Mouse (Mus musculus): ENCODE results near the gene Maml2.

GRCm38 (mm10) chr9:13530575-13530974 is 232.8 kb downstream of the Maml2 start:
- no peak for TF ChIP-seq POLR2A (IDR thresholded peaks at IDR 0.05; ENCODE audit: insufficient read length, low read depth)
- no peak for TF ChIP-seq MAX (IDR thresholded peaks at IDR 0.05; ENCODE audit: low read depth)
- no peak for TF ChIP-seq USF1 (IDR thresholded peaks at IDR 0.05; ENCODE audit: low read depth)
- TF ChIP-seq TCF12 (IDR thresholded peaks at IDR 0.05; ENCODE audit: insufficient read depth, poor library complexity, severe bottlenecking), result no peak
- no peak for TF ChIP-seq CEBPB (IDR thresholded peaks at IDR 0.05; ENCODE audit: insufficient read depth, poor library complexity, severe bottlenecking)
